Mouse (Mus musculus): ENCODE measurements around the gene Hlcs.

DNA sequence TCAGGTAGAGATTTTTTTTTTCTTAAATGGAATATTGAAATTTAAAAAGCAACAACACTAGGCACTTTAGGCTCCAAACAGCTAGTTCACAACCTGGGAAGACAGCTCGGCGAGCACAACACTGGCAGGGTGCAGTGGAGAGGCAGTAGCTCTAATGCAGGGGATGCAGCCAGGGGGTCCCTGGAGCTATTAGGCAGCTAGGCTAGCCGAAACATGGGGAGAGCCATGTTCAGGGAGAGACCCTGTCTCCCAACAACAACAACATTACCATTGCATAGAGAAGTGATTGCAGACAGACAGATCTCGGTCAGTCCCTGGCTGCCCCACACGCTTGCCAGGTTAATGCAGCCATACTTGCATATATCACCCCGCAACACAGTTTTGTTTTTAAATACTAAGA, 58.3 kb downstream of the Hlcs start:
- no peak for TF ChIP-seq CTCF (IDR thresholded peaks at IDR 0.05)
- TF ChIP-seq POLR2A (IDR thresholded peaks at IDR 0.05; ENCODE audit: insufficient read depth, low read depth, low read length), result no peak
- no peak for TF ChIP-seq EP300 (IDR thresholded peaks at IDR 0.05; ENCODE audit: insufficient read depth, low read depth, low read length)

All from heart, adult 2 months (tissue).